Mouse (Mus musculus) embryonic fibroblast, embryonic 13.5 days (primary cell): ENCODE measurements around the gene Ext2. TPM values are rescaled to one million over a fixed set of nuclear protein-coding genes. Genes with fewer than 3 reads are reported as not detected.

ENCODE experiments used
- H3K27ac ChIP-seq: 2 replicates; pipeline ENCODE4 v1.5.1; 2012; ENCODE audit warnings: low read length, control low read depth, inconsistent platforms; ENCODE audit not compliant: insufficient read depth
- H3K4me1 ChIP-seq: 2 replicates; pipeline ENCODE4 v1.6.1; 2011; ENCODE audit warnings: low read length; ENCODE audit not compliant: control insufficient read depth, insufficient read depth
- H3K4me3 ChIP-seq: 2 replicates; pipeline ENCODE4 v1.5.1; 2011; ENCODE audit warnings: mild to moderate bottlenecking, control low read depth, low read length; ENCODE audit not compliant: insufficient read depth
- CTCF ChIP-seq: IDR thresholded peaks from 2 replicates; pipeline ENCODE4 v1.5.1; 2011; ENCODE audit warnings: mild to moderate bottlenecking, control low read depth, low read length, moderate library complexity, borderline replicate concordance; ENCODE audit not compliant: insufficient read depth
- POLR2A ChIP-seq: IDR thresholded peaks from 2 replicates; pipeline ENCODE4 v1.6.1; 2011; ENCODE audit warnings: low read depth, mild to moderate bottlenecking, control low read depth, low read length, moderate library complexity
- polyA plus RNA-seq: library from polyadenylated mRNA; stranded (reverse); fragments of >200 nt; gene quantifications from 2 replicates; pipeline ENCODE4 v1.2.4, GENCODE M21; 2011; ENCODE audit warnings: low read depth; ENCODE audit not compliant: missing spikeins, insufficient read length

Gene Ext2
- polyA plus RNA-seq, 1 experiment, result 118 TPM

DNA sequence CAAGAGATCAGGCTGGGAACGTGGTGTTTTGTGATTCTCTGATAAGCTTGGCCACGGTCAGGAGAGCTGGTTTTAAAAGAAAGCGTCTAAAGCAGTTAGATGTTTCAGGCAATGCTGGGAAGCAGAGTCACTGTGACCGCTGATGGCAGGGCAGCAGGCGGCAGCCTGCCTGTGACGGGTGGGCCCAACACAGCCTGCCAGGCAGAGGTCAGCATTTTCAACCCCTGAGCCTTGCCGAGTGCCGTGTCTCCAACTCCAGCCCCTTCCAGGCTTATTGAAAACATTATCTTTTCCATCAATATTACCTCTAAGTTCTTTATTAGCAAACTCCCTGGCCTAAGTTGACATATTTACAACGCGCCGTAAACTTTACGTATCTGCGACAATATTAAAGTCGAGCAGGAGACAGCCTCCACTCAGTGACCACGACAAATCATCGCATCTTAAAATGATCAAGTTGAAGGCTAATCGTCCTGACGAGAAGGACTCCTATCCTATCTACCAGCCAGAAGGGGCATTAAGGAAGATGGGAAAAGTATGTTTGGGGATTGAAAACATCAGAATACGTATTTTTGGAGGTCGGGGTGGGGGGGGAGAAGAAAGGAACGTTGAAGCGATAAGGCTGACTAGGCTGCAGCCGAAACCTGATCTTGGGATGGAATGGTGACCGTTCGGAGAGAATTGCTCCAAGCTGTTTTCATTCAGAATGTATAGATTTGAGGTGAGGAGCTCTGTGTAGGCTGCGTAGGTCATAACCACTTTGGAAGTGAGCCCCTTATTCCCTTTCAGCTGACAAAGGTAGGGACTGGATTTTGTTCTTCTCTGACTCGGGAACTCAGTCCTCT, 206.3 kb downstream of the Ext2 start:
- no peak overlapping the region for H3K27ac ChIP-seq
- H3K4me3 ChIP-seq, result no peak overlapping the region
- TF ChIP-seq CTCF, result no peak
- TF ChIP-seq POLR2A, result no peak
- no peaks in the 10 kb centered on the region for H3K4me1 ChIP-seq

DNA sequence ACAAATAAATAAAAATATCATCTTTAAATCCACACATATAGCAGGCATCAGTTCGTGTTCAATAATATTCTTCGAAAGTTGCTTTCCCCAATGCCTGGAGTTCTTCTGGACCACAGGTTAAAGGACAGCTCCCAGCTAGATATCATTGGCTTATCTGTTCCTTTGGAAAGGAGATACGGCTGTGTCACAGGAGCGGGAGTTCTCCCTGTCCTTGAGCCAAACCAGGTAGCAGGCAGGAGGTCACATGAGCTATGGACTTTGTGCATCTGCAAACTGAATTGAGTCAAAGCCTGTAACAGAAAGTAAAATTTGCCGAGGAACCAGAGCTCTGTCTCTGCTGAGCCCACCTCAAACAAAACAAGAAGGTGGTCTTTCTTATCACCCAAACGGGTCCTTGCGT, 209.3 kb downstream of the Ext2 start:
- H3K4me1 ChIP-seq, result no peaks in the 10 kb centered on the region
- TF ChIP-seq CTCF (no peak), POLR2A (no peak)
- no peak overlapping the region for H3K4me3 ChIP-seq
- no peak overlapping the region for H3K27ac ChIP-seq

Other genes starting within 250 kb of the Ext2 start
- gene Alx4, start 180.2 kb downstream of the Ext2 start, polyA plus RNA-seq, result 3.3 and 8.3 TPM in 2 replicates
- 5.3 and 8.1 TPM in 2 replicates for gene Accs, start 27.4 kb upstream of the Ext2 start, polyA plus RNA-seq
- not detected in 2 replicates for gene Accsl, start 46.6 kb upstream of the Ext2 start, polyA plus RNA-seq
- gene Gm13889, start 134.6 kb upstream of the Ext2 start, polyA plus RNA-seq, result 0.62 and 0.76 TPM in 2 replicates
- not detected in 2 replicates for gene Gm27027, start 173.8 kb upstream of the Ext2 start, polyA plus RNA-seq
- 47.0 and 51.7 TPM in 2 replicates for gene Alkbh3, start 188.2 kb upstream of the Ext2 start, polyA plus RNA-seq